Mouse (Mus musculus): ENCODE measurements around the gene Utp11. TPM values are rescaled to one million over a fixed set of nuclear protein-coding genes. Genes with fewer than 3 reads are reported as not detected.
"Not testable (repeated sequence)": the region's sequence is repeated elsewhere in the genome, so short reads cannot be mapped to it uniquely, and the experiment has no call there.

Gene Utp11
- 10 to 100 TPM; 15.3 to 18.3 (median 16.4) TPM for total RNA-seq (2022)

DNA sequence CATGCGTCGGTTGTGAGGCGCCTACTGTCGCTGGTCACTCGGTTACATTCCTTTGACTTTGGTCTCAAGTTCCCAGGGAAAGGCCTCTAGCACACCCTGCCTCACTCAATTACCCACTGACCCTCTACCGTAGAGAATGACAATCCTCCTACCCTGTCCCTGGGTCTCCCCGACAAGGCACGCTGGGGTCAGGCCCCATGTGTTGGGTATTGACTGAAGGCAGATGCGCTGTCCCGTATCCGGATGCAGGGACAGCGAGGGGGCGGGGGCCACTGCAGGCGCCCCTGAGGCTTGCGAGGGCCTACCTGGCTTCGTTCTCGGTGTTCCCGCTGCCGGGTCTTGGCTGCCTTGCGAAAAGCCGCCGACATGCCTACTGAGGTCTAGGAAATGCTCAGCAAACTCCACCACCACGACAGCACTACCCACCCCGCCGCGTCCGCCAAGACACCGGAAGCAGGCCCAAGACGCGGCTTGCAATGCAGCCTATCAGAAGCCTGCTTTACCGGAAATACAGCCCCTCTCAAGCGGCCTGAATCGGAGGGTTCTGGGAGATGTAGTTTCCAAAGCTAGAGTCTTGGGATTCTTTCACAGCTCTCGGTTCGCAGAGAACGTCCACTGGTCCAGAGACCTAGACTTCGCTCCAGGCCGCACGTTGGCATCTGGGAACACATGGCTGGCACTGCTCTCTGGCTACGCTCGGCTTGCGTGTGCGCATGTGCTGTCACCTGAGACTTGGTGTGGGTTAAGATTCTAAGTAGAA lies at the start of gene Utp11:
Utp11 (minus strand) TSS at position 466 of the 760 bp plus-strand sequence.
- DNase-seq (ENCODE audit: low spot score in 2 of 2): peak; percentile 85

DNA sequence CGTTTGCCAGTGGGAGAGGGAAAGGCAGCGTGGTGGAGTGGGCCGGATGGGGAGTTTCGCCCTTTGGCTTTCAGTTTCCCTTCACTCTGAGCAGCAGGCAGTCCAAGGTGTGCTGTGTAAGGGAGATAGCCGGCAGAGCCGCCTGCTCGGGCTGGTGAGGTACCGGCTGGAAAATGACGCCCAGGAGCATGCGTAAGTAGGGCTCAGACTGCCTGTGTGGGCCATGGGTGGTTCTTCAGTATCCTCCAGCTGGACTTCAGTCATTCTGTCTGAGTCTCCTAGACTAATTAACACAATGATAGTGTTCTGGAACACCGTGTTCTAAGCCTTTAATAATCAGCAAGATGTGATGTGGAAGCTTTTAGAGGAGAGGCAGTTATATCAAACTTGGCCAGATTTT lies 49.4 kb upstream of the Utp11 start:
- peak in 1 of 2 experiments; percentile 44 for DNase-seq (ENCODE audit: low spot score in 2 of 2)

- DNase-seq (ENCODE audit: low spot score in 2 of 2): peak; percentile 80 to 83
Observed at GRCm38 (mm10) chr4:124741376-124742343, 48.3 kb upstream of the Utp11 start, which contains the start of gene Inpp5b. Inpp5b (plus strand) TSS chr4:124741850.

DNA sequence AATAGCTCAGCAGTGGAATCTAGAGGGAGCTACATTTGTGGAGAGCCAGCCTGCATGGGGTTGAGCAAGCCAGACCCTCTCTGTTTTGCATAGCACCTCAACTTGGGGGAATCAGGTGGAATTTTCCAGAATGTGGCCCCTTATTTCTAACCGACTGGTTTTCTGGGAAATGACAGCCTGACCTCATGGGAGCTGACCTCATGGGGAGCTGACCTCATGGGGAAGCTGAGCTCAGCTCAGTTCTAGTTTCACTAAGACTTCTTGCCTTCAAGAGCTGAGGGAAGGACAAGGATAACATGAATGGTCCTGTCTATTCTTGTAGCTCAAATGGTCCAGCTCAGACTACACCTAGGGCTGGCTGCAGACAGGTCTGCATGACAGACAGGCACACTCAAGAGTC lies 45.4 kb upstream of the Utp11 start:
- no peak for DNase-seq (ENCODE audit: low spot score in 2 of 2)

GRCm38 (mm10) chr4:124738013-124738412 lies 44.6 kb upstream of the Utp11 start:
- no peak for DNase-seq (ENCODE audit: low spot score in 2 of 2)

DNA sequence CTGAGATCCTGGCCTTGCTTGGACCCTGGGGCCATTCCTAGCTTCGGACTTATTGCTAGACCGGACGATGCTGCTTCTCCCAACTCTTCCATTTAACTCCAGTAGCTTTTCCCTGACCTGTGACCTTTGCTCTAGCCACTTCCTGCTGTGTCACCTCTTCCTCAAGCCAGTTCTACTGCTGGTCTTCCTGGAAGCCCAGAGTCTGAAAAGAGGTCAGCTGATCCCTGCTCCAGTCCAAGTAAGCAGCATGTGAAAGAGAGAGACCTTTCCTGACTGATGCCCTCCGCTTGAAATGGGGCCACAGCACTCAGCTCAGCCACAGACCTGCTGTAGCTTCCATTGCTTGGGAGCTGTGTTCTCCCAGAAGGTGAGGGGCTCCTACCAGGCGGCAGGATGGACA lies 44.1 kb upstream of the Utp11 start:
- DNase-seq (ENCODE audit: low spot score in 2 of 2): no peak

DNA sequence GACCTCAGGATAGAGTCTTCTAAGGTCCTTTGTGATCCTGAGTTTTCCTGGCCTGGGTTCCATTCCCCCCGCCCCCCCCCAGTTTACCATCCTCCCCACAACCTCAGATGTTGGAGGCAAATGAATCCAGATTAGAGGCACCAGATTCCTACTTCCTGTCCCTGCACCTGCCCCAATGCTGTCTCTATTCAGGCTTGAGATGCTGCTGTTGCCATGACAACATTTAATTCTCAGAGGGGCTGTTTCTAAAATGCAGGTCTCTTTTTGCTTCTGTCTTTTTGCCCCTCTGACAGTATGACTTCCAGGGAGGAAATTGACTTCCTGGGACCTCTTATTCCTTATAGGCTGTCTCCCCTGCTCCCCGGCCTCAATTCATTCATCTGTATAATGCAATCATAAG lies 43.6 kb upstream of the Utp11 start:
- no peak for DNase-seq (ENCODE audit: low spot score in 2 of 2)

DNA sequence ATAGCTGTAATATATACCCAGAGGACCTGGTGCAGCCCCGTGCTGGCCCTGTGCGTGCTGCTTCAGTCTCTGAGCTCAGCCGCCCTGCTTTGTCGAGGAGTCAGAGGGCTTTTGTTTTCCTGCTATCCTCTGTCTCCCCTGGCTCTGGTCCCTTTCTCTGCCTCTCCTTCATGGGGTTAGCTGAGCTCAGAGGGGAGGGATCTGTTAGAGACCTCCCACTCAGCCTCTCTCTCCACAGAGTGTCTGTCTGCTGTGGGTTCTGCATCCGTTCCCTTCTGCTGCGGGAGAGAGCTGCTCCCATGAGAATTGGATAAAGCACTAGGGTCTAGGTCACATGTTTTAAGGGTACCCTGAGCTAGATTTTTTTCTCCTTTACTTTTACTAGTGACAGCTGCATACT lies 32.7 kb upstream of the Utp11 start:
- no peak for DNase-seq (ENCODE audit: low spot score in 2 of 2)

DNA sequence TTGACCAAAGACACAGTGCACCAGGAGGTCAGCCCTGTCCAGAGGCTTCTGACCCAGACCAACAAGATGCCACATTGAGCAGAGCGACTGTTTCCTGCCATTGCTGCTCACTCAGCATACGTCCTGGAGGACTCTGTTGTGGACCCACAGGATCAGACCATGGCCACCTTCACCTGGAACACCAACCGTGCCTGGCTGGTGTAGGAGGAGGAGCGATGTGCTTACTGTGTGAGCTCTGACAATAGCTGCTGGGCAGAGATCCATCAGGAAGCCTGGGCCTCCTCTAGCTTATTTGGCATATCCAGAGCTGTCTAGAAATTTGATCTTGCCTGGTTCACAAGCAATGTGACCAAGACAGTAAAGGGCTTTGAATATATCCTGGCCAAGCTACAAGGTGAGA lies 25.7 kb upstream of the Utp11 start:
- no peak for DNase-seq (ENCODE audit: low spot score in 2 of 2)

- peak; percentile 92 to 95 for DNase-seq (ENCODE audit: low spot score in 2 of 2)
Observed at GRCm38 (mm10) chr4:124714545-124715481, 21.4 kb upstream of the Utp11 start, which contains the start of gene Sf3a3. Sf3a3 (plus strand) TSS chr4:124714776.

- DNase-seq (ENCODE audit: low spot score in 2 of 2): not testable (repeated sequence)
Observed at GRCm38 (mm10) chr4:124713850-124714249, 20.4 kb upstream of the Utp11 start.

DNA sequence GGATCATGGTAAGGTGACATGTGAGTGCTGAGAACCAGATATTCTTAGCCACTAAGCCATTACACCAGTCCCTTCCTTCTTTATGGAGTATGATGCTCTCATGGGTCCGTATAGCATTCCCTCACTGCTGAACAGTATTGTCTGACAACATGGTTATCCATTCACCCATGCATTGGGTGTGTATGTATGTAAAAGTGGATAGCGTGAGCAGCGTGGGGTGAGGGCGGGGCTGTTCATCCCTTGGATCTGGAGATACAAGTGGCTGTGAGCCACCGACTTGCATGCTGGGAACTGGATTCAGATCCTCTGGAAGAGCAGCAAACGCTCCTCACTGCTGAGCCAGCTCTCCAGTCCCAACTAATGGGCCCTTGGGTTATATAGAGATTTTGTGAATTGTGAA lies 19.2 kb upstream of the Utp11 start:
- DNase-seq (ENCODE audit: low spot score in 2 of 2): no peak

- no peak for DNase-seq (ENCODE audit: low spot score in 2 of 2)
Observed at GRCm38 (mm10) chr4:124710776-124711291, 17.4 kb upstream of the Utp11 start.

DNA sequence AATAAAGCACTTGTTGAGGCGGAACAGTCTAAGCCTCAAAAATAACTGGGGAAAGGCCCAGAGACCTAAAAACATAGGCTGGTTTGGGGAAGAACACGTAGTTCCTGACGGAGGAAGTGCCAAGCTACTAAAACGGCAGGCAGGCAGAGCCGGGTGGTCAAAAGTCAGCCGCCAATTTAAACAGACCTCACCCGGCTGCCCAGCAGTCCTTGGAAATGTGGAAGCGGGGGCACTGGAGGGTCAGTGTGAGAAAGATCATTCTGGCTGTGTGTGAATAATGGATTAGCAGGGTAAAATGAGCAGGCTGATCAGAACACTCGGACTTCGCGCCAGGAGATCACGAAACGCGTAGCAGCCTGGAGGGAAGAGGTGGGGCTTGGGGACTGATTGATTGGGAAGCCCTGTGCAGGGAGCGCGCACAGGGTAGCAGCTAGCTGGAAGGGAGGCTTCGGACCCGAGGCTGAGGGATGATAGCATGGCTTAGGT lies 16.6 kb upstream of the Utp11 start:
- no peak for DNase-seq (ENCODE audit: low spot score in 2 of 2)

- DNase-seq (ENCODE audit: low spot score in 2 of 2): peak in 1 of 2 experiments; percentile 57
Observed at GRCm38 (mm10) chr4:124708518-124709477, 15.4 kb upstream of the Utp11 start.

DNA sequence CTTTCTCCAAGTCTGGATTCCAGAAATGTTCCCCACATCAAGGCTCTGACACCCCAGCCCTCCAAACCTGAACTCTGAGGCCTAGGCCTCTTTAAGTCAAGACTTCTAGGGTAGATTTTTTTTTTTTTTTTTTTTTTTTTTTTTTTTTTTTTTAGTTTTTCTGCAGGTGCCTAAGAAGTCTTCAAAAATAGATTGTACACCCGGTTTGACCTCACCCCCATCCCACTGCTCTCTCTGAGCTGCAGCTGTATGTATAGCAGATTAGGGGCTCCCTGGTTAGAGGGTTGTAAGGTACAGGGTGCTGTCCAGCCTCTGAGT lies 14.8 kb upstream of the Utp11 start:
- not testable (repeated sequence) for DNase-seq (ENCODE audit: low spot score in 2 of 2)

DNA sequence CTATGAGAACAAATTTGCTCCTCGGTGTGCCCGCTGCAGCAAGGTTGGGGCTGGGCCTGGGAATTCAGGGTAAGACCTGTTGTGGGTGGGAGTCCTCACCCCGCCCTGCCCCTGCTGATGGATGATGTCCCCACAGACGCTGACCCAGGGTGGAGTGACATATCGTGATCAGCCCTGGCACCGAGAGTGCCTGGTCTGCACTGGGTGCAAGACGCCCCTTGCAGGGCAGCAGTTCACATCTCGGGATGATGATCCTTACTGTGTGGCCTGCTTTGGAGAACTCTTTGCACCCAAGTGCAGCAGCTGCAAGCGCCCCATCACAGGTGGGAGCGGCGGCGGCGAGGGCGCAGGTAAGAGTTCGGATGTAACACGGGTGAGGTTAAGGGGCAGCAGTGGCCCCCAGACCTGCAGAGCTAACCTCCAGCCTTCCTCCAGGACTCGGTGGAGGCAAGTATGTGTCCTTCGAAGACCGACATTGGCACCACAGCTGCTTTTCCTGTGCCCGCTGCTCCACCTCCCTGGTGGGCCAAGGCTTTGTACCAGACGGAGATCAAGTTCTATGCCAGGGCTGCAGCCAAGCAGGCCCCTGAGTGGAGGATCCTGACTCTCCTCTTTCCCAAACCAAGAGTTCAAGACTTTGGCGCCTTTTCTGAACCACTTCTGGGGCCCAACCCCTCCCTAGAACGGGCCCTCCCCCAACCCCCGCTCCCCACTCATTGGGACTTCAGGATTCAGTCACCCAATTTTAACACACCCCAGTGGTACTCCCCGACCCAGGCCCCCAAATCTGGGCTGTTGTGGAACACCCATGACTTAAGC lies 14.2 kb upstream of the Utp11 start:
- DNase-seq (ENCODE audit: low spot score in 2 of 2): not testable (repeated sequence)

DNA sequence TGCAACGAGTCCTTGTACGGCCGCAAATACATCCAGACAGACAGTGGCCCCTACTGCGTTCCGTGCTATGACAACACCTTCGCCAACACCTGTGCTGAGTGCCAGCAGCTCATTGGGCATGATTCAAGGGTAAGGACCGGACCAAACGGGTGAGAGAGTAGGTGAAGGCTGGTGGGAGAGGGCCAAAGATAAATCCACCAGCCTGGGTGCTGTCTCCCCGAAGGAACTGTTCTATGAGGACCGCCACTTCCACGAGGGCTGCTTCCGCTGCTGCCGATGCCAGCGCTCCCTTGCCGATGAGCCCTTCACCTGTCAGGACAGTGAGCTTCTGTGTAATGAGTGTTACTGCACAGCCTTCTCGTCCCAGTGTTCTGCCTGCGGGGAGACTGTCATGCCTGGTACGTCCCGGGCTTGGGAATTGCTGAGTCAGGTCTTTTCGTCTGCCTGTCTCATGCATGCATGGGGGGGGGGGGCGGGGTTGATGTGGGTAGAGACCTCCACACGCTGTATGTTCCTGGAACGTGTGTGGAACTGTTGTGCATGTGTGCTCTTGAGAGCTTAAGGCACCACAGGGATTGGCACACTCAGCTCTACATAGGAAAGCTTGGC lies 12.4 kb upstream of the Utp11 start:
- DNase-seq (ENCODE audit: low spot score in 2 of 2): no peak

Measured in layer of hippocampus, adult 8-10 months (tissue).